Mouse (Mus musculus): ENCODE measurements at regions not wholly inside any gene's neighbourhood (a gene's known extent, or its start where the extent isn't known, plus 50 kb on each side); places are given as distances from the start of the nearest gene placed in this dataset.

DNA sequence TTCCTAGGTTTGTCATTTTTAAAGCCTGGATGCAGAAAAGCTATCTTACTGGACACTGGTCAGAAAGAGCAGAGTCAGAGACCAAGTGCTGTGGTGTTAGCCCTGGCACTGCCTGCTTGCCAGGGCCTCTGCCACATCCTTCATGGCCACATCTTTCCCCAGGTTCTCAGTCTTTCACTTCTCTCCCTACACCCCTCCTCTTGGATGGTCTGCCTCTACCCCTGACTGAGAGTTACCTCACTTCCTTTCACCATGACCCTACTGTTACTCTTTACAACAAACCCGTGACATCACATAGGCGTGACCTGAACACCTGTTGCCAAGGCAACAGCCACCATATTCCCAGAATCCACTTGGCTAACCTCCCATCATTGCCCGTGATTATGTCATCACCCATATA is 191.6 kb upstream of the Jade1 start:
- DNase-seq (ENCODE audit: low spot score in 2 of 2): no peak

DNA sequence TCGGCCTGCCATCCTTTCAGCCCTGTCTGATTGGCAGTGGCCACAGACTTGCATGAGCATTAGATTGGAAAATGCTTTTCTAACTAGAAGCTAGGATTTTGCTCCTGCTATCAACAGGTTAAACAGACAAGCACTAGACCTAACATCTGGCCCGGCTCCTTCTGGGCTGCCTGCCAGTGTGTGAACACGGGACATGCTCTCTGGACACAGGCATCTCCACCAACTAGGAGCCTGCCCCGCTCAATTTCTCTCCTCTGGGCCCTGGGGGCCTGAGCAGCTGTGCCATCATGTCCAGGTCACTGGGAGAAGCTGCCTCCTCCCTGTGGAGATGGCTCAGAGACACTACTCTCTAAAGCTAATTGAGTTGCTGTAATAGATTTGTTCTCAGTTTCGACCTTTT is 195.3 kb upstream of the Jade1 start:
- DNase-seq (ENCODE audit: low spot score in 2 of 2): no peak

DNA sequence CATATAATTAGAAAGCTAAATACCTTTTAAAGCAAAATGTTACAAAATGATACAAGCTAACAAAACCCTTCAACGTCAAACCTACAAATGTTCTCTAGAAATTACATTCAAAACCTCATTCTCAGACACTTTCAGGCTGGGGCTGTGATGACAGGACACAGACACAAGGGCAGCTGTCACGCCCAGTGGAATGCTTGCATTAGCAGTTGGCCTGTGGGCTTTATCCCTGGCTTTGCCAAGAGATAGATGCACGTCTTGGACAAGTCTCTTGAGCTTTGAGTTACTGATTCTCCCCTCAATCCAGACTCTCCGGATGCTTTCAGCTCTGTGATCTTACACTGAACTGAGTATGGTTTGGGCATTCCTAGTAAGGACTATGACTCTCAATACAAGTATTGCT is 196.1 kb upstream of the Jade1 start:
- no peak for DNase-seq (ENCODE audit: low spot score in 2 of 2)

DNA sequence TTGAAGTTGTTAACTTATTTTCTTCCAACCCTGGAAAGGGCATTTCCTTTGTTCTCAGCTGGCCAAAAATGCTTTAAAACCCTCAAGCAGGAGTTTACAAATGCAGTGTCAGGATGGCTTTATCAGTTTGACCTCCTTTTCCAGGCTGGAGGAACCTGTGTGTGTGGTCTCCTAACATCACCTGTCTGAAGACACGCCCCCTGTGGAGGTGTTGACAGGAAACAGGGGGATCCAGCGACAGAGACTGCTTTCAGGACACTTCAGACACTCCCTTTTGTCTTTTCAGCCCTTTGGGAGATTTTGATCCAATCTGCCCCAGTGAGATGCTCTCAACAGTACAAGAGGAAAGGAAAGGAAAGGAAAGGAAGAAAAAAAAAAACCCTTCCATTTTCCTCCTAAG is 202.5 kb upstream of the Jade1 start:
- no peak for DNase-seq (ENCODE audit: low spot score in 2 of 2)

DNA sequence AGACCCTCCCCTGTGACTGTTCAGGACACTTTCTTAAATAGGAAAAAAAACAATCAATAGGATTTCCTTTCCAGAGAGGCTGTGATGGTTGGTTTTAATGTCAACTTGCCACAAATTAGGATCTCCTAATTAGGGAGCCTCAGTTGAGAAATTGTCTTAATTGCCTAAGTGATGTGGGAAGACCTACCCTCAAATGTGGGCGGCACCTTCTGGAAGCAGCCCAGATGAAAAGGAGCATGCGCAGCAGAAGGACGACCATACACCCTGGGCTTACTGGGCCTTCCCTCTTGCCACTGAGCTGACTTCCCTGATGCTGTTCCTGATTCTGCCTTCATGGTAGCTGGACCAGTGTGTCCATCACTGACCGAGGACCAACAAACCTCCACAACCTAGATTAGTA is 203.7 kb upstream of the Jade1 start:
- DNase-seq (ENCODE audit: low spot score in 2 of 2): no peak

DNA sequence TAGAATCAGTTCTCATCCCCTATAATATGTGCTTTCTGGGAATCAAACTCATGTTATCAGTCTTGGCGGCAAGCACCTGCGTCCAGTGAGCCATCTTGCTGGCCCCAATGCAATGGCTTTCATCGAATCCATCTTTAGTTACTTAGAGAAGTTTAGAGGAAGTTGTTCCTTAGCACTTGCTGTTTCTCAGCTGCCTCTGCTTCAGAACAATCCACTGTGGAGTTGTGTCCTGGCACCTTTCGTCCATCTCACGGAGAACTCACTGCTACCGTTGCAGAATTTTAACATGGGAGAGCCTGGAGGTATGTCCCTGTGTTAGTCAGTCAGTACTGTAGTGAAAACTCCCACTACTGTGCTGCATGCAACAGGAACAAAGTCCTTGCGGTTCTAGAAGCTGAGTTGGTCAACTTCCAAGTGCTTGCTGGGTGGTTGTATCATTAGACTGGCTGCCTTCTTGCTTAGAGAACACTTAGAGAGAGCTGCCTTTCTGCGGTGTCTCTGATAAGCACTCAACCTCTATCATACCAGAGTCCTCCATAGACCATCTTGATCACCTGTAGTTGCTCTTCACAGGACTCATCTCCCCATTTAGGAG is 204.3 kb upstream of the Jade1 start:
- no peak for DNase-seq (ENCODE audit: low spot score in 2 of 2)

DNA sequence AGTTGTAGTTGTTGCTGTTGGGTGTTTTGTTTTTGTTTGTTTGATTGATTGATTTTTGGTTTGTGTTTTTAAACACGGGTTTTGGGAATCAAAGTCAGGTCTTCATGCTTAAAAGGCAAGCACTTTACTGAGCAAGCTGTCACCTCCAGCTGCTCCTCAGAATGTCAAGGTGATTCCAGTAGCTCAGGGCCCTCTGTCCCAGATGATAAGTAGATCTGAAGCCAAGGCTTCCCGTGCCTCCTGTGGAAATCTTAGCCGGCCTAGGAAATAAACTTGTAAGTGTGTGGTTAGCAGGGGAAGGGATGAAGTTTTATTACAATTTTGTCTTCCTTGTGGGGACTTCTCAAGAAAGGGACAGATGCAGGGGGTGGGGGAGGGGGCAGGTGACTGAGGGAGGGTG is 205.2 kb upstream of the Jade1 start:
- no peak for DNase-seq (ENCODE audit: low spot score in 2 of 2)

DNA sequence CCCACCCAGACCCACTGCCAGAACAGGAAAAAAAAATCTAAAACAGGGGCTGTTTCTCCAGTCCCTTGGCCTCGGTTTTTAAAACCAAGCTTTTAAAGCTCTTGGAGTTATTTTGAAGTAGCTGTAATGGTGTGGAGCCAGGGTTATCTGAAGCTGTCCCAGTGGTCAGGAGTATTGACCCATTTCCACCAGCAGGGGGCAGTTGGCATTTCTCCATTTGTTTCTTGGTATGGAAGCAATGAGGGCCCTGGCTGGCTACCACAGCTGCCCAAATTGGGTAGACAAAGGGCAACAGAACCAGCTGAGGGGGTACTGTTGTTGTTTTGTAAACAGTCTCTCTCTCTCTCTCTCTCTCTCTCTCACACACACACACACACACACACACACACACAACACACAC is 206.7 kb upstream of the Jade1 start:
- no peak for DNase-seq (ENCODE audit: low spot score in 2 of 2)

DNA sequence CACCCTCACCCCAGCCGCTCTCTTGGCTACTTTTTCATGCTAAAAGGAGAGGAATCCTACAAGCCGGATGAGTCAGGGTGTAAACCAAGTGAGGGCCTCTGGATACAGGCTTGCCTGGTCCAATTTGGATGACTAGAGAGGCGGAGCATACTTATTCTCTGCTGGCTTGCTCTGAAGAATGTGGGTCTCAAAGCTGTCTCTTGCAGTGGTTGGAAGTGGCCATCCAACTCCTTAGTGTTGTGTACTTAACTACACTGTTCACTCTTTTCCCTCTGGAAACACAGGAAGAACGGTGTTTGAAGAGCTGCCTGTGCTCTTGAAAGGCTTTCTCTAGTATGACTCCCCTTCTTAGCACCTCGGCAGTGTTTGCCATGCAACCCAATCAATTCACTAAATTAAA is 208.7 kb upstream of the Jade1 start:
- DNase-seq (ENCODE audit: low spot score in 2 of 2): no peak

DNA sequence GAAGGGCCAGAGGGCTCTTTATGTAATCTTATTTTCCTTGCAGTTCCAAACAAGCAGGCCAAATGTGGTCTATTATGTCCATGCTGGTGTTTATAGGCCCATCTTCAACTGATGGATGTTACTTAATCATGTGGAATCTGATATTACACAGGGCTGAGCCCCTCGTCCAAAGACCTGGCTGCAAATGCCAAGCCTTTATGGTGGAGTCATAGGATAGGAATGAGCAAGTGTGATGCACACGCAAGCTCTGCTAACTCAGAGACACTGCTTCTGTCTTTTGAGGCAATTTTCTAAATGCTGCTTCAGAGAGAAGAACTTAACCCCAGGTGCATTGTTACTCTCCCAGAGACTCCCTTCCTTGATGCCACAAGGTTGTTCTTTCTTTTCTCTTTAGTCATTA is 212.1 kb upstream of the Jade1 start:
- DNase-seq (ENCODE audit: low spot score in 2 of 2): no peak

DNA sequence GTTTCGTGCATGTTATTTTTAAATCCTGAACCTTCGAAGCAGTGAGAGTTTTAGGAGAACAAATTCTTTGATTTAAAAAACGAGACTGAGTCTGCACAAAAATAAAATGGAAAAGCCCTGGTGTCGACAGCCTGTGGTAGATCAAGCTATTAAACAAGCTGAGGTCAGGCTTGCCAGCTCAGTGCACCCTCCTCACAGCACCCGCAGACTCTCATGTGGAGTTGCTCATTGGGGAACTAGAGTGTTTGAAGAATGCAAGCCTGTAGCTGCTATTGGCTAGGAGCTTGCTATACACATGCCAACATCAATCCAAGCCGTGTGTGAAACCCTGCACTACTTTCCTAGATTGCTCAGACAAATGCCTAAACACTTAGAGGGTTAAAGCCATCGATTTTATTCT is 223.1 kb upstream of the Jade1 start:
- no peak for DNase-seq (ENCODE audit: low spot score in 2 of 2)

DNA sequence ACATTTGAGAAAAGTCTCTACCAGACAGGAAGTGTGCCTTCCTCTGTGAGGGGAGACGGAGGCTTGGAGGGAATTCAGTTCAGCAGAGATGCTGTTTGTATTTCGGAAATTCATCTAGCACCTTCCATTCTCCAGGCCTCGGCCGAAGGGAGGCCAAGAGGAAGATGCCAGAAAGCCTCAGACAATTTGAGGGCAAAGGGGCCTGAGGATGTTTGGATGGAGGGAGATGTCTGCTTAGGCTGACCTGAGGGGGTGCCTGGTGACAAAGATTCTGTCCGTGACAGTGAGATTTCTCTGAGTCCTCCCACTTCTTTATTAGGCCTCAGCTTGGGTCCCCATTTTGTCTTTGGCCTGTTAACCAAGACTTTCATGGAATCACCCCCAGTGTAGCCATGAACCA is 225.2 kb upstream of the Jade1 start:
- no peak for DNase-seq (ENCODE audit: low spot score in 2 of 2)

DNA sequence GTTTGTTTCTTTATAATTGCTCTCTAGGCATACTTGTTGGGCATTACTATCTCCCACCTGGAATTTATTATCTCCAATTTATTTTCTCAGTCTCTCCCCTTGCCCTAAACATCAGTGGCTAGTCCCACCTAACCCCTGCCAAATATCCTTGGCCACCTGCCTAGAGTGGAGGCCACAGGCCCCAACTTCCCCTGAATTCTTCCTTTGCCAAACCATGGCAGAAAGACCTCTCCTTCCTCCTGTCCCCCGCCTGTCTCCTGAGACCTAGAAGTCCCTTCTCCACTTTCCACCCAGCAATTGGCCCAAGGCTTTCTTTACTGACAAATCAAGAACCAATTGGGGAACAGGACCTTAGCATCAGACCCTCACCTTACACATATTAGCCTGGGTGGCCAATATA is 226.7 kb upstream of the Jade1 start:
- no peak for DNase-seq (ENCODE audit: low spot score in 2 of 2)

DNA sequence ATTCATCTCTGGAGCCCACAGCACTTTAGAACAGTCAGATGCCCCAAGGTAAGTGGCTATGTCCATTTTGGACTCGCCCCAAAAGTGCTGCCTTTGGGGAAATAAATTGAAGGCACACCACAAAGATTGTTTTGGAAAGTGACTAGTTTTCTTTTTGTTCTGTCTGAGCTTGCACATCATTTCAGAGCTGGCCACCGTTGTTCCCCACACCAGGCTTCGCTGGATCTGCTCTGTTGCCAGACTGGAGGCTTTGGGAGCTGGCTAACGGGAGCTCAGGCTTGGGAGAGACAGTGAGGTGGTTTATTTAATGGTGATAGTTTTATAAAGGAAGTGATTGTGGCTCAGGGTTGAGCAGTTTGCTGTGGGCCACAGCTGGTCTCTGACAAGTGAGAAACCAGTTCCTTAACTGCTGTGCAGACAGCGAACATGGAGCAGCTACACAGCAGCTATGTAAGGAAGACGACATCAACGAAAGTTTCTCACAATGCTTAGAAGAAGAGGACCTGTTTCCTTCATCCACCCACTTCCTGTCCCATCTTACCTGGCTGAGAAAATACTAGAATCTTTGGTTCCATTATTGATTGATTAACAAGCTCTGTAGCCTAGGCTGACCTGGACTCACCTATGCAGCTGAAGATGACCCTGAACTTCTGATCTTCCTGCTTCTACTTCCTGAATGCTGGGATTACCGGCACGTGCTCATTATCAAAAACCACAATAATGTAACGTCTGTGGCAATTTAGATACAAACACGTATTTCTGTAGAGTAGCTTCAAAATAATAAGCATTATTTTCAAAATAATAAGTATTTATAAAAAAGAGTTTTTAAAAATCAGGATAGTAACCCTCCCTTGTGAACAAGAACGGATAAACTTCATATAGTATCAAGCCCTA is 229.1 kb upstream of the Jade1 start:
- no peak for DNase-seq (ENCODE audit: low spot score in 2 of 2)

DNA sequence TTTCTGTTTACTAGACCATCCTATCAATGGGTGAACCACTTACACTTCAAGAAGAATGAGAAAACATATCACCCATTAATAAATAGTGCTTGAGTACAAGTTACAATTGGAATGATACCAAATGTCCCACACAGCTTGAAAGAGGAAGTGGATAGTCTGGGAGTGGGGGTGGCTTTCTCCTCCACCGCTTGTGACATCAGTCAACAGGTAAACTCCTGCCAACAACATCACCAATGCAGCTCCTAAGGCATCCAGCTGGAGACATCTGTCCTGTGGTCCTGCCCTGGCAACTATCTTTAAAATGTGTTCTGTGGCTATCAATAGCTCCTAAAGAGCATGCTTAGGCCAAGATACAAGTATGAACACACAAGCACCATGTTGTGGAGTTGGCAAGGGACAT is 233.7 kb upstream of the Jade1 start:
- no peak for DNase-seq (ENCODE audit: low spot score in 2 of 2)

DNA sequence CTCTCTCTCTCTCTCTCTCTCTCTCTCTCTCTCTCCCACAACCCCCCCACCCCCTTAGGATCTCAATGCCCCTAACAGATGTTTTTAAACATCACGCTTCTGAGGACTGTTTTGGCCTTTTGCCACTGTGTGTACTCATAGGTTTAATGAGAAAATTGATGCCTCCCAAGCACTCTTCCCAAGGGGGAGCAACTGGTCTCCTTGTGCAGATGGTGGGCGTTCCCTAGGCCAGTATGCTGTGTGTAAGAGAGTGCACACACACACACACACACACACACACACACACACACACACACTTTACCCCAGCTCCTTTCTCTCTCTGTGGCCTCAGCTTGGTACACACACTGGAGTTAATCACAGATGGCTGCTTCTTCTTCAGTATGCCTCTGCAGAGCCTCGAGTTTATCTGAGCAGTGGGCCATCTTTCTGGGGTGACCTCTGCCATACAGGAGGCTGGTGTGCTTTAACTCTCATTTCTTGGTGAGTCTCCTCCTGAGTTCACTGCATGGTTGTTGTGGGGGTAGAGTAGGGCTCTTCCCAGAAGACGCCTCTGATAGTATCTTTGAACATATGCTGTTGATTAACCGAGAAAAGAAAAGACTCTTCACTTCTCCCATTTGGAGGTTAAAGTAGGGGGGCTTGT is 236.2 kb upstream of the Jade1 start:
- no peak for DNase-seq (ENCODE audit: low spot score in 2 of 2)

DNA sequence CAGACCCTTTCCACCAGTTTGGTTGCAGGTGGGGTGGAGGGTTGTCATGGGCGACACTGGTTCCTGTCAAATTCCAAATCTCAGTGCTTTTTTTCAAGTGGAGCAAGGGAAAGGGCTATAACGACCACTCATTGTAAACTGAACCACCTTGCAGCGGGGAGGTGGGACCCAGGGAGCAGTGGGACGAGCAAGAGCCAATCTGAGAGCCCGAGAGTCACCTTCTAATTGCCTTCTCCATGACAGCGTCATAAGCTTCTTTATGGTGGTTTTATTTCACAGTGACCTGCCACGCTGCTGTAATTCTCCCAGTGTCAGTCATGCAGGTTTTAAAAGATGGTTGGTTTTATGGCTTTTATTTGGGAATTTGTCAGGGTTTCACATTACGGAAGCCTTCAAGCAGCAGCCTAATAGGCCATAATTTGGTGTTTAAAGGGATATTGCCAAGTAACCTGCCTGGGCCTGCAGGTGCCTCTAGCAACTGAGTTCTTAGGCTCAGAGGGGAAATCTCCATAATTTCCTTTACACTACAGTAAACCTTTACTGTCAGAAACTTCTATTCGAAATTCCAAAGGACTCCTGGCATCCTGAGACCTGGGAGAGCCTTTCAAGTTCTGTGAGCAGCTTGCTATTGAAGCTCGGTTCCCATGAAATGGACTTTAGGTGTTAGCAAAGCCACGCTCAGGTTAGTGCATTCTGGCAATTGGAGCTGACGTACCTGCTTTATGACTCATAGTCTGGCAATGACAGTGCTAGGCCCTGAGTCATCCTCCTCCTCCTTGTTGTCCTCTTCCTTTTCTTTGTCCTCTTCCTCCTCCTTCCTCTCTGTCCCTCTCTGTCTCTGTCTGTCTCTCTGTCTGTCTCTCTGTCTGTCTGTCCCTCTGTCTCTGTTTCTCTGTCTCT is 235.6 kb upstream of the Pgrmc2 start:
- DNase-seq (ENCODE audit: low spot score in 2 of 2): no peak

DNA sequence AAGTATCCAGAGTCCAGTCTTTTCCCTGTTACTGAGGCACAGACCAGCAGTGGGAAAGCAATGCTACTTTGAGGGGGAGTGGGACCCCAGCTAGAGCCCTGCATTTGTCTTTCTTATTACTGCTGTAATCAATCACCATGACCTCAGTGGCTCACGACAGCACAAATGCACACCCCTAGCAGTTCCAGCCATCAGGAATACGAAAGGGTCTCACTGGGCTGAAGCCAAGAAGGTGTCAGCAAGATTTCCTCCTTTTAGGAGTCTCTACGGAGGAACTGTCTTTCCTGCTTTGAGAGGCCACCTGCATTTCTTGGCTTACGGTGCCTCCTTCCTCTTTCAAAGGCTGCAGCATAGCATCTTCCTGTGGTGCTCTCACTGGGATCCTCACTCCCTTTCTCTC is 234.3 kb upstream of the Pgrmc2 start:
- DNase-seq (ENCODE audit: low spot score in 2 of 2): no peak

DNA sequence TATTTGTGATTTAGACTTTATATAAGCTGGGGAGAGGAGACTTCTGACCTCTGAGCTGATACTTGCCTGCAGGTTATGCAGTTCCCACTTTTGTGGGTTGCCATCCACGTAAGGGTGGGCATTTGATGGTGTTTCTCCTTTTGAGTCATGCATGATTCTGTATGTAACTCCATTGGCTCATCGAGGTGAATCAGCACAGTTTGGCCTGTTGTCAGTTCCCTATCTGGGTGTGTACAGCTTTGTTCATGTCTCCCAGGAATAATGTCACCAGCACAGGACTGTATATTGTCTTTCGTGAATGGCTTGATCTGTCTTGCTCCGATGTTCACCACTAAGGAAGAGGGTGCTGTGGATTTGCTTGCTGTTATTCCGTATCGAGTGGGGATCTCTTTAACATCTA is 229.6 kb upstream of the Pgrmc2 start:
- DNase-seq (ENCODE audit: low spot score in 2 of 2): no peak

DNA sequence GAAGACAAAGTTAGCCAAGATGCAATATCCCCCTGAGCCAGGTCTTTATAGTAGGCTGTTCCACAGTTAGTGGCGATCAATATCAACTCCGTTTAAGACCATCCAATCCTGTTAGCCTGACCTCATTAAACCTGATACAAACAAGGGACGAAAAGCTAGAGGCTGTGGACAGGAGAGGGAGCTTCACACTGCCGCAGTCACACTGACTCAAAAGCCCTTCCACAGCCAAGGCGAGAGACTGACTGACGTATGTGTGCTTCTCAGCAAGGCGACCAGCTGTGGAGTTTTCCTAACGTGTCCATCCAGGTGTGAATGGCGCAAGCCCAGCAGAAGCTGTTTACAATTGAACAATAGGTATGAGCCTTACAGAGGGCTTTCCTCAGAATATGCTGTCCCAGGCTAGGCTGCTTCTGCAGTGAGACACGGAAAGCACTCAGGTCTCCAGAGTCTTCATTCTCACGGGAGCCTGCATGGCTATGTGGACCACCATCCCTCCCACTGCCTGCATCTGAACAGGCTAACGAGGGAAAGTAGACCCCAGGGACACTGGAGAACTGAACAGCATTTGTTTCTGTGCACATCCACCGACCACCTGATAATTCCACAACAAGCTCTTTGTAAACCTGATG is 224.7 kb upstream of the Pgrmc2 start:
- DNase-seq (ENCODE audit: low spot score in 2 of 2): no peak

DNA sequence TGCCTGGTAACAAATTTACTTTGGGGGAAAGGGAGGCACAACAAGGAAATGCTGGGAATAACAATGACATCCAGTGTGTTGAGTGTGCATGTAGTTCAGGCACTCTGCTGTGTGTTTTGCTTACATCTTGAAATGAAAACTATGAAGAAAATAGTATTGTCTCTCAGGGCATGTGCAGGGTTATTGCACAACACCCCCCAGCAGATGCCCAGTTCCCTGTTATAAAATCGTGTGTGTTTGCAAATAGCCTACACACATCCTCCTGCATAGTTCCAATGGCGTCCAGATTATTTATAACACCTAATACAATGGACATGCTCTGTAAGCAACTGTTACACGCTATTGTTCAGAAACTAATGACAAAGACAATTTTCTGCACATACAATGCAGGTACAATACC is 220.0 kb upstream of the Pgrmc2 start:
- DNase-seq (ENCODE audit: low spot score in 2 of 2): no peak

DNA sequence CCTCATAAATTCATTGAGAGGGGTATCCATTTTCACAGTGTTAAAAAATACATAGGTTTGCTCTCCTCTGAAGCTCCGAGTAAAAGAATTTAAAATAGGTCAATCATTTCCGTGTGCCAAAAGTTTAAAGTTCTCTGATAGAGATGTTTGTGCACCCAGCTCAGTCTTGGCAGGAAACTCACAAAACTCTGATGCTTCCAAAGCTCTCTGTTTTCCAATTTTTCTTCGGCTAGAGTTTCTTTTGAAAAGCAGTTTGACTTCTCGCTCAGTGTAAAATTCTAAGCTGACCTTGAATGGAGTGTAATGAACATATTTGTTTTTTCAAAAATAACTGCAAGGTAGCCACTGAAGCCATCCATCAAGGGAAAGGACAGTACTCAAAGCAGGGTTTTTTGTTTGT is 215.9 kb upstream of the Pgrmc2 start:
- DNase-seq (ENCODE audit: low spot score in 2 of 2): no peak

All from frontal cortex, postnatal 14 days (tissue).